Mouse (Mus musculus) ovary, postnatal 14 days (tissue): Measurements from ENCODE around the gene Sar1a.
A peak's percentile ranks its signal among the peaks of the same experiment; 100 is the strongest.

Source experiments
- DNase-seq: peaks from one replicate; pipeline ENCODE4 v3.0.0; 2022; ENCODE audit warnings: low spot score

The Sar1a gene

DNA sequence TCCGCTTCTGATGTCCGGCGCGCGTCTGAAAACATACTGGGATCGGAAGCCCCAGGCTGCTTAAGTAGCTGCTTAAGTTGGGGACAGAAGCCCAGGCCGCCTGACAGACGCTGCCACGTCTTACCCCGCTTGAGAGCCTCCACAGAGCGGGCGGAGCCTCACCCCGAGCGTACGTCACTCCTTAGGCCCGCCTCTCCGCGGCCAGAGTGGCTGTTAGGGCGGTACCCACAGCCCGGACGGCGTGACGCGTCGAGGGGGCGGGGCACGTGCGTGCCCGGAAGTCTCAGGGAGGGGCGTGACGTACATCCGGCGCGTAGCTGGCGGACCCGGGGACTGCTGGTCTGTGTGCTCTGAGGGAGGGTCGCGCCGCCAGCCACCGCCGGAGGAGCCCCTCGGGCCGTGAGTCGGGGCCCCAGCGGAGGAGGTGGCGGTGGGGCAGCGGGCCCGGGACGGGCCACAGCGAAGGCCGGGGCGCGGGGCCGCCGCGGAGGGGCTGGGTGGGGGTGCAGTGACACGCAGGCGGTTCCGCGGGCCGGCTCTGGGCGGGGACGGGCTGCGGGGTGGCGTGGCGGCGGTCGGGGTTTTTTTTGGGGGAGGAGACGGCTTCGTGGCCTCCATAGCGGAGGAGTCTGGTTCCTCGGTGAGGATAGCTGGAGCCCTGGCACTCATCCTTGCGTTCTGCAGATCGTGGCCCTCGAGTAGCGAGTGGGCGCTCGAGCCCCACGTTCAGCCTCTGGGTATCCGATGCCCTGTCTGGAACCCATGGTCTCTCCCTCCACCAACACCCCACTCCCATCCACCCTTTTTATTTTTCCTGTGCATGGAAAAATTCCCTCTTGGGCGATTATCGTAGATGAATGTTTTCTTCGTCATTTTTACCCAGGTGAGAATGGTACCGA, at the start of gene Sar1a:
TSS of gene Sar1a (plus strand) at position 285 of the 899 bp plus-strand sequence.
- peak; percentile 95 for DNase-seq

- no peak for DNase-seq
These were observed 47.7 kb upstream of the Sar1a start for GRCm38 (mm10) chr10:61632445-61632844.

GRCm38 (mm10) chr10:61637055-61637454, 43.0 kb upstream of the Sar1a start:
- no peak for DNase-seq

DNA sequence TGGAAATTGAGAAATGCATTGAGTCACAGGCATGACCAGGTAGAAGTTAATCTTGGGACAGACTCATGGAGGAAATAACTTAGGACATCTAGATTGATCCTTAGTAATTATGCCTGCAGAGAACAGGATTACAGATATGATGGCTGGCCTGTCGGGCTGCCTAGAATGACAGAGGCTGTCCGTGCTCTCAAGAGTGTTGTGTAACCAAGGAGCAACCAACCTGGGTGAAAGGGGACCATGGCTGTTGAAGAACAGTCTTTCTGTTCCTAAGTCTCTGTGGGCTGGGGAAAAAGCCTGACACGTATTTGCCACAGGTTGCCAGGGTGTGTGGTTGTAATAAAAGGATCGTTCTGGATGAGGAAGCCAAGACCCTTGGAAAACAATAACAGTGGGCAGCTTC, 39.7 kb upstream of the Sar1a start:
- no peak for DNase-seq

DNA sequence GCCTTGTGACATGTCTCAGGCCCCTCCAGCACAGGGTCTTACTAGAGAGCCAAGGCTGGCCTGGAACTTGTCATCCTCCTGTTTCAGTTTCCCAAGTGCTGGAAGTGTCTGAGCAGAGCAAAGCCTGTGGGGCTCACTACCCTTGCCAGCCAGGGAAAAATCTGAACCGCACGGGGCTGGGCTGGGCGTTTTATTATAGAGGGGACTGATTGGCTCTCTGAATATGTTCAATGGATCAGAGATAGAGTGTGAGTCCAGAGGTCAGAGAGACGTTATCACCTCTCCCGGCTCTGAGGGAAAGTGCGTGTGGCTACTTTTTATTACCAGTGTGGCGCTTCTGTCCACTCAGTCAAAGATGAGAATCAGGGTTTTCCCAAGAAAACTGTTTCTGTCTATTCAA, 33.5 kb upstream of the Sar1a start:
- DNase-seq = no peak

- peak; percentile 72 for DNase-seq
These were observed 32.0 kb upstream of the Sar1a start, which contains the start of gene Ppa1 for GRCm38 (mm10) chr10:61647790-61648736. Gene Ppa1 (plus strand): TSS chr10:61648552.

GRCm38 (mm10) chr10:61648737-61649645, 31.1 kb upstream of the Sar1a start:
- no peak for DNase-seq

GRCm38 (mm10) chr10:61654105-61654504, 26.0 kb upstream of the Sar1a start:
- DNase-seq = no peak

- no peak for DNase-seq
These were observed 25.4 kb upstream of the Sar1a start for GRCm38 (mm10) chr10:61654691-61655090.

GRCm38 (mm10) chr10:61655188-61655587, 24.9 kb upstream of the Sar1a start:
- no peak for DNase-seq

DNA sequence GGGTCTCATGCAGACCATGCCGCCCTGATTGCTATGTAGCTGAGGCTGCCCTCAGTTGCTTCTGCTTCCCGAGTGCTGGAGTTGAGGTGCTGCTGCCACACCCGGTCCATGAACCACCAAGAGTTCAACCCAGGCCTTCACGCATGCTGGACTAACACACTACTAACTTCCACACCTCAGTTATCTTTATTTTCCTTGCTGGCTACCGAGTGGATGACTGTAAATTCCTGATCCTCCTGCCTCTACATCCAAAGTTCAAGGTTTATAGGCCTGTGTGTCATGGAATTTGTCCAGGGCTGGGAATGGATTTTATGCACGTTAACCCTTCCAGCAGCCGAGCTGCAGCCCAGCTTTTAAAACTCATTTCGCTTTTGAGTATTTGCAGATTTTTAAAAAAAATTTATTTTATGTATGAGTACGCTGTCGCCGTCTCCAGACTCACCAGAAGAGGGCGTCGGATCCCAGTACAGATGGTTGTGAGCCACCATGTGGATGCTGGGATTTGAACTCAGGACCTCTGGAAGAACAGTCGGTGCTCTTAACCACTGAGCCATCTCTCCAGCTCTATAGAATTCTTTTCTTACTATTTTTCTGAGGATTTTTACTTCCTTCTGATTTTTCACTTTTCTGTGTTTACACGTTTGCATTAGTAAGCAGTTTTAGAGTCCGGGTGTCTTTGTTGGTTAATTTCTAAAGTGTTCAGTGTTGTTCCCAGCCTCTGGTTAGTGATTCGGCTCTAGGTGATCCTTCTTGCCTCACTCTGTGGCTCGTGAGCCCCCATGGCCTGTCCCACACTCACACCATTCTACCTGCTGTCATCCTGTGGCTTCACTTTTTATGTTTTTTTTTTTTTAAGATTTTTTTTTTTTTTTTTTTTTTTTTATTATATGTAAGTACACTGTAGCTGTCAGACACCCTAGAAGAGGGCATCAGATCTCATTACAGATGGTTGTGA, 22.9 kb upstream of the Sar1a start:
- no peak for DNase-seq

GRCm38 (mm10) chr10:61657985-61658384, 22.1 kb upstream of the Sar1a start:
- peak; percentile 48 for DNase-seq

DNA sequence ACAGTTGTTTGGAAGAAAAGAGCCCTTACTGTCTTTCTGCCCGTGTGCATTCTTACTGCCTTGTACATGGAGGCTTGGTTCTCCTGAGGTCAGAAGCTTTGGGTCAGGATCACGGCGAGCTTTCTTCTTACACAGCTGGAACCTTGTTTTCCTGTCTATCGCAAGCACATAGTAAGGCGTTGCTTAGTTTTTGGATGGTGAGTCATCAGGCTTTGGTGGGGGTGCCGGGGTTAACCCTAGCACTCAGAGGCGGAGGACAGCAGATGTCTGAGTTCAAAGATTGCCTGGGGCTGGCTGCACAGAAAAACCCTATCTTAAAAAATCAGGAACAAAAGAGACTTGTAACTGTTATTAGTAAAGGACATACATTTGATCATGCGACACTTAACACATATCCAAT, 18.2 kb upstream of the Sar1a start:
- DNase-seq = no peak

GRCm38 (mm10) chr10:61662391-61662988, 17.6 kb upstream of the Sar1a start:
- no peak for DNase-seq

DNA sequence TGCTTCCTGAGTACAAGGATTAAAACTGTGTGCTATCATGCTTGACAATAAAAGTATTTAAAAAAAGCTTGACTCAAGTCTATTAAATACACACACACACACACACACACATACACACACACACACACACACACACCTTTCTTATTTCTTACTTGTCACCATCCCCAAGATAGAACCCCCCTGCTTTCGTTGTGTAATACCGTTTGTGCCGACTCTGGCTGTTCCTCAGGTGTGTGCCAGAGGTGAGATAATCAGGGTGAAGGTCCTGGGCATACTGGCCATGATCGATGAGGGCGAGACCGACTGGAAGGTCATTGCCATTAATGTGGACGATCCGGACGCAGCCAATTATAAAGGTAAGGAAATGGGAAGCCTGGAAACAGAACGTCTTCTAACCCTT, 15.0 kb upstream of the Sar1a start:
- DNase-seq = no peak

DNA sequence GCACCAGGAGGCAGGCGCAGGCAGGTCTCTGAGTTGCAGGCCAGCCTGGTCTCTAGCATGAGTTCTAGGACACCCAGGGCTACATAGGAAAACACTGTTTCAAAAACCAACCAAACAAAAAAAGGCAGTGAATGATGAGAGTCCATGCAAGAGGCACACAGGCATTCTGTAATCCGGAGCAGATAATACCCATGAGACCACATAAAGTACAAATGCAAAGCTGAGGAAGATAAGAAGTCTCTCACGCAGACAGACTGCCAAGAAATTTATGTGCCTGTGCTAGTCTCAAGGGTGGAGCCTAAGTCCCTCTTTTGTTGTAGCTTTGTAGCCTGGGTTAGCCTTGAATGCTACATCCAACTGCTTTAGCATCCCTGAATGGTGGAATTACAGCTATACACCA, 14.4 kb upstream of the Sar1a start:
- DNase-seq = no peak

DNA sequence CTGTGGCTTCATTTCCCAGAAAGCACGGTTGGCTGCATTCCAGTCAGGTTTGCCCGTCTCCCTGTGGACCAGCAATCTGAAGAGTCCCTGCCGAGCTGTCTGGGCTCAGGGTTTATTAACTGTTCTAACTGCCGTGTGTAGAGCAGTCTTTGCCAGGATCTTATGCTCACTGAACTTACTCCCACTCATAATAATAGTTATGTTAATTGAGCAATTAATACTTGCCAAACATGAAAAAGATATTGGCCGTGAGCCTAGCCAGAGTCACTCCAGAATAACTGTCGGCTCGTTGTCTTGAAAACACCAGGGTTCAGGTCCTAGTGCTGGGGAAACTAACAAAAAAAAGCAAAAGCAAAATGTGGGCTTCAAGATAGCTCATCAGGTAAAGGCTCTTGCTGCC, 10.8 kb upstream of the Sar1a start:
- no peak for DNase-seq

- DNase-seq = no peak
These were observed 10.2 kb upstream of the Sar1a start for GRCm38 (mm10) chr10:61669896-61670295.

DNA sequence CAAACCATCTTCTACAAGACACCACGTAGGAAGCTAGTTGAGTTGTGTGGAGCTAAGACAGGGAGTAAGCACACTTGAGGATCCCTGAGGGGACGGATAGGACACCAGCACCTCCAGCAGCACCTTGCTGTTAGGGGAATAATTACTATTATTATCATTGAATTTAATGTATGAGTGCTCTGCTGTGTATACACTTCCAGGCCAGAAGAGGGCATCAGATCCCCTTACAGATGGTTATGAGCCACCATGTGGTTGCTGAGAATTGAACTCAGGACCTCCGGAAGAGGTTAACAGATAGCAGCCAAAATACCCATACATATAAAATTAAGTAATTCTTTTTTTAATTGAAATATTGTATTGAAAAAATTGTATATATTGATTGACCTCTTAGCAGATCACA, 9.3 kb upstream of the Sar1a start:
- no peak for DNase-seq

- DNase-seq = no peak
These were observed 4.2 kb upstream of the Sar1a start for GRCm38 (mm10) chr10:61675935-61676334.
